Mouse (Mus musculus) c-Kit-positive CD71-positive TER-119-negative erythroid progenitor cells, embryonic 14.5 days (primary cell): ENCODE results near the gene Llgl2.
A peak's percentile ranks its signal among the peaks of the same experiment; 100 is the strongest.

ENCODE experiments used
- DNase-seq: peaks from one replicate; pipeline ENCODE4 v3.0.0-alpha.2; 2013; ENCODE audit warnings: low read depth

Gene Llgl2

GRCm38 (mm10) chr11:115877174-115877755 is 53.4 kb downstream of the Llgl2 start:
- no peak for DNase-seq

- no peak for DNase-seq
These were observed 54.2 kb downstream of the Llgl2 start for GRCm38 (mm10) chr11:115878071-115878470.

DNA sequence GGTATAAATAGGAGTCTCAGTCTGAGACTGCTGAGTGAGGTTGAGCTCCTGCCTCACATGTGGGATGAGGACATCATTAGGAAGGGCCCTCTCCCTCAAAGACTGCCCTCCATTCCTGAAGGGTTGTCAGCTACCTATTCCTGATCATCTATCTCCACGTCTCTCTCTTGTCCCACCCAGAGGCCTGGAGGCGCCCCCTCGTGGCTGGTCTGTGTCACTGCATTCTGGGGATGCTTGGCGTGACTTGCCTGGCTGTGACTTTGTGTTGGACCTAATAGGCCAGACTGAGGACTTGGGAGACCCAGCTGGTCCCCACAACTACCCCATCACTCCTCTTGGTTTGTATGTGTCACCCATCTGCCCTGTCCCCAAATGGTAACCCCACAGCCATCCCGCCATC is 57.2 kb downstream of the Llgl2 start:
- no peak for DNase-seq

DNA sequence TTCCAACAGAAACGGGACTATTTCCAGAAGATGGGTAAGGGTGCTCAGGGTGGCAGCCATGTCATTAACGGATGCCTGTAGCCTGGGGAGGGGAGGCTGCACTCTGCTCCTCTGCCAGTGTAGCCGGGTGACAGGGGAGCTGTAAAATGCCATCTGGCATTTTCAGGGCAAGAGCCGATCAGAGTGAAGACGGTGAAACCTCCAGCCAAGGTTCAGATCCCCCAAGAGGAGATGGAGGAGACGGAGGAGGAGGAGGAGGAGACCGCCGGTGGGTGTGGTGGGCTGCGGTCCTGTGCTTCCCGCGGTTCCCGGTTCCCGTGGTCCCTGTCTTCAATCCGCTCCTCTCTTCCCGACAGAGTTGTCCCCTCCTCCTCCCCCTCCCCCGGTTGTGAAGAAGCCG is 59.4 kb downstream of the Llgl2 start:
- DNase-seq, result no peak

GRCm38 (mm10) chr11:115884361-115884760 is 60.5 kb downstream of the Llgl2 start:
- DNase-seq, result no peak

DNA sequence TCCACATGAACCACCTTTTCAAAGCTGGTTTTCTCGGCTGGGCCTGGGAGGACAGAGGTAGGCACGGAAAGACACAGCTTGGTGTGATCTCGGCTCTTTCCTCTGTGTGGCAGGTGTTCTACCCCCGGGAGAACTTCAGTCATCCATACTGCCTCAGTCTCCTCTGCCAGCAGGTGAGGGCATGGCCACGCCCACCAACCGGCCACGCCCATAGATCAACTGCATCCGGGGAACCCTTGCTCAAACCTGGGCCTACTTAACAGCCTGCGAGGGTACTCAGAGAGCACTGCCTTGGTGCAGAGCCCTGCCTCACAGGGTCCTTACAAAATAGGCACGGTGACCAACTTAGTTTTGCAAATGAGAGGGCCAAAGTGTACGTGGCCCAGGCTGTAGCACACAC is 61.4 kb downstream of the Llgl2 start:
- no peak for DNase-seq

DNA sequence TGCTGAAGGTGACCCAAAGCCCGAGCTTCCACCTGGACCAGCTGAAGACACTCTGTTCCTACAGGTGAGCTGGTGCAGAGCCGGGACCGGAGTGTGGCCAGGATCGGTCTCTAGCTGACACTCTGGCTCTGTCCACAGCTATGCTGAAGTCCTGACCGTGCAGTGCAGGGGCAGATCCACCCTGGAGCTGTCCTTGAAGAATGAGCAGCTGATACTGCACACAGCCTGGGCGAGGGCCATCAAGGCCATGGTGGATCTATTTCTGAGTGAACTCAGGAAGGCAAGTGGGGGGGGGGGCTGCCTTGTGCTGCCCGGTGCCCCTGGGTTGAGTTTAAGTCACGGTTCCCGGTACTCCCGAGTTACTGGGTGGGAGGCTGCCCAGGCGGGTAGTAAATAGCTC is 62.6 kb downstream of the Llgl2 start:
- DNase-seq, result no peak

DNA sequence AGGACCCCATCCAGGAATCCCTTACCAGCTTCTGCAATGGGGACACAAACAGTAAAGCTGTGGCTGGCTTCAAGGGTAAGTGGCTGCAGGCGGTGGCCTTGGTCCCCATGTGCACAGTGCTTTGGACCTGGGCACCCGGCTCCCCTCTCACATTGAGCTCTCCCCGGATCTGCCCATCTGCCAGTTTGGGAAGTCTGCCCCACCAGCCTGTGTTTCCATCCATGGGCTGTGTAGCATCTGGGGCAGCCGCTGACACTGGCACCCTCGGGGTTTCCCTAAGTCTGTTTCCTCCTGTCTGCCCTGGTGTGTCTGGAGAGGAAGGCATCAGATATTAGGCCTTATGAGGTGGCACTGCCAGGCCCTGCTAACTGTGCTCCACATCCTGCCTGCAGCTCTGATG is 64.2 kb downstream of the Llgl2 start:
- DNase-seq, result no peak

GRCm38 (mm10) chr11:115889159-115889558 is 65.3 kb downstream of the Llgl2 start:
- no peak for DNase-seq

GRCm38 (mm10) chr11:115892213-115892612 is 68.4 kb downstream of the Llgl2 start:
- no peak for DNase-seq

DNA sequence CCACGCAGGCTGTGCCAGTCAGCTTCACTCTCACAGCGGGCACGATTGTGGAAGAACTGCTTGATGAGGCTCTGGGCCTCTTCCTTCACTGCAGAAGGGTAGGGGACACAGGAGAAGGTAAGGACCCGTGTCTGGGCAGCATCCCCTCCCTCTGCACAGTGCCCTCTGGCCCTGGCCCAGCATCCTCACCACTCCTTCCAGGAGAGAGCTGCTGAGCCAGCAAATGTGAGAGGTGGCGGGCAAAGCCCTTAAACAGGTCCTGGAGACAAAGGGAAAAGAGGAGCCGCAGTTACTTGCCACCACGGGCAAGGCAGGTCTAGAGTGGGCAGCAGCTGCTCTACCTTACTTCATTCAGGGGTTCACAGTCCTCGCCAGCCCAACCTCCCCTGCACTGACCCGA is 69.2 kb downstream of the Llgl2 start:
- no peak for DNase-seq

DNA sequence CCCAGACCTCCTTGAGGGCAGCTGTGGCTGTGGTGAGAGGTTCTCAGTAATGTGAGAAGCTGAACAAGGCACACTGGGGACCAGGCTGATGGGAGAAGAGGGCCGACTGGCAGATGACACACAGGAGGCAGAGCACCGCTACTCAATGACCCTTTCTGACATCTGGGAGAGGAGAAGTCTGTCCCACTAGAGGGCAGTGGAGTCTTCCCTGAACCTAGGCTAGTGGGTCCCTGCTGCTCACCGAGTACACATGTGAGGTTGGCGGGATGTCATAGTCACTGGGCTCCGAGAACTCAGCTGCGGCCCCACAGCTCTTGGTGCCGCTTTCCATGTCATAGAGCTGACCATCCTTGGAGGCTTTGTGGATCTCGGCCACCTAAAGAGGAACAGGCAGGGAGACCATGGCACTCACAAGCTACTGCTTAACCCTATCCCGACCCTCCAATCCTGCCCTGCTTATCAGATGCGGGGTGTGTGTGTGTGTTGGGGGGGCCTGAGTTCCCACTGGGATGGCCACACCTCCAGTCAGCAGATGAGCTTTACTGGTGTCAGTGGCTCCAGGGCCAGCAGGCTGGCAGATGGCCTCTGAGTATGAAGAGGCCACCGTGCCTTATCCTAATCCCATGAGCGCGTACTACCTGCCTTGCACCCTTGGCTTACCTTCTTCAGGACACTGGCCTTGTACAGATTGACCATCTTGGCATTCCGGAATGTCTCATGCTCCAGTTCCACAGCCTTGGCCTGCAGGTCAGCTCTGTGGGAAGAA is 71.1 kb downstream of the Llgl2 start:
- no peak for DNase-seq

GRCm38 (mm10) chr11:115898446-115898845 is 74.6 kb downstream of the Llgl2 start:
- DNase-seq, result no peak

- no peak for DNase-seq
These were observed 75.0 kb downstream of the Llgl2 start for GRCm38 (mm10) chr11:115898886-115899285.

GRCm38 (mm10) chr11:115899486-115900266 is 75.8 kb downstream of the Llgl2 start, which contains the start of gene Smim5:
Gene Smim5 (plus strand): TSS chr11:115899966.
- DNase-seq, result no peak

DNA sequence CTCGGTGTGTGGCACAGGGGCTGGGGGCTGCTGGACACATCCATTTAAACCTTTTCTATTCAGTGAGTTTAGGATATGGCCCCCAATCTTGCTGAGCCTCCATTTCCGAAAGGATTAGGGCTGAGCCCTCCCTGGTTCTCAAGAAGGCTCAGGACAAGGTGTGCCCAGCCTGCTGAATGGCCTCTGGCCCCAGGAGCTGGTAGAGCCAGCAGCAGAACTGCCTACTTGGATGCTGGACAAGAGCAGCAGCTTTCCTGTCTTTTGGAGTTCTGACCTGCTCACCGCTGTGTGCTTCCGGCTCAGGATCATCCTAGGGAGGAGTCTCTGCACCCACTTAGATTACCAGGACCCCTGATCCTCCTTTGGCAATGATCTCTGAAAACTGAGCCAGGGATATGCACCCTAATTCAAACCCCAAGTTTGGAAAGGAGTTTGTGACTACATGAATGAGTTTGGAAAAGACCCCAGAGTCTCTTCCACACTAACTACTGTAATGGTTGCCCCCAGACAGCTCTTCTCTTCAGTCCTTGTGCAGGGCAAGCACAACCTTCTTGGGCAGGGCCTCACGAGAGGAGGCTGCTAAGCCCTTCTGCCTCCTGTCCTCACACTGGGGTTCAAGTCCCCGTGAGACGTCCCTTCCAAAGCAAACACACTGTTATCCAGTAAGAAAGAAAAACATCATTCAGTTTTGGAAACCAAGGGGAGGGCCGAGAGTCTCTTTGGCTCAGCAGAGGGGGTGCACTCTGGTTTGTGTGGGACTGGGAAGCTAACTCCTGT is 76.9 kb downstream of the Llgl2 start:
- DNase-seq, result no peak

- peak; percentile 78 for DNase-seq
These were observed 77.7 kb downstream of the Llgl2 start for GRCm38 (mm10) chr11:115901338-115902161.

- DNase-seq, result no peak
These were observed 78.3 kb downstream of the Llgl2 start for GRCm38 (mm10) chr11:115902177-115902576.

DNA sequence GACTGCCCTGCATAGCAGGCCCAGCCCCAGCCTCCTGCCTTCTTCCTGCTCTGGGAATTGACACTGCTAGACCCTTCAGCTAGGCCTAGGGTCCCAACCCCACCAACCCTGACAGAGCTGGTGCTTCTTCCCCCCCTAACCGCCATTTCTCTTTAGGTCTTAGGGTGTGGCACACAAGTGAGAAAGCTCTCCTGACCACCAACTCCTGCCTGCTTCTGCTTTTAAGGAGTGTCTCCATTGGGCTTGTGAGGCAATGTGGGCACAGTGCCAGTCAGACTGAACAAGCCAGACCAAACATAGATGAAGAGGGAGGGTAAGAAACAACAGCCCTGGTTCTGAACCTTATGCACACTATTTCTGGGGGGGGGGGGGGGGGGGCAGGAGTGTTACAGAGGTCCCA is 79.0 kb downstream of the Llgl2 start:
- DNase-seq, result no peak

GRCm38 (mm10) chr11:115903384-115904230 is 79.8 kb downstream of the Llgl2 start:
- peak; percentile 71 for DNase-seq
